9 mouse cellular contexts compared by ENCODE assay signal in genomic region chr1:42698584-42699333, GRCm38 (mm10). TPM values are rescaled to one million over a fixed set of nuclear protein-coding genes. Genes with fewer than 3 reads are reported as not detected.
A peak's percentile ranks its signal among the peaks of the same experiment; 100 is the strongest.
DNase-seq lines count a peak whose midpoint lies in the region; ATAC-seq and TF ChIP-seq lines count a peak whose summit lies in the region.
"Had no signal": no experiment of that assay in that cellular context is flagged by ENCODE, and none has a peak within 500 bp of the region (broad histone marks: within the 10 kb centered on the region; RNA-seq: fewer than 3 reads in every experiment).

No protein-coding gene starts in this region.

- H3K9me3 ChIP-seq in kidney, embryonic 14.5 days (ENCODE audit: control insufficient read depth, low read length): no peaks in the 10 kb centered on the region
- no peaks in the 10 kb centered on the region for H3K9me3 ChIP-seq in embryonic facial prominence, embryonic 13.5 days
- H3K9me3 ChIP-seq in hindbrain, embryonic 16.5 days (ENCODE audit: control insufficient read depth, low read length): no peaks in the 10 kb centered on the region
- H3K9me3 ChIP-seq in midbrain, postnatal 0 days (ENCODE audit: low read length): no peaks in the 10 kb centered on the region

- peak overlapping the region; percentile 47; the same call in 1 of the 2 replicates for H3K27ac ChIP-seq in kidney, embryonic 14.5 days (ENCODE audit: low read depth, low read length)
- H3K27ac ChIP-seq in embryonic facial prominence, embryonic 13.5 days: peak overlapping the region; percentile 93
- peak overlapping the region; percentile 92 for H3K27ac ChIP-seq in hindbrain, embryonic 16.5 days (ENCODE audit: low read depth, low read length)
- H3K27ac ChIP-seq in midbrain, postnatal 0 days (ENCODE audit: low read depth, low read length): peak overlapping the region; percentile 97

- no peak for DNase-seq in kidney, postnatal 14 days
- no peak for DNase-seq in midbrain, postnatal 0 days (ENCODE audit: low spot score)
- no peak for DNase-seq in layer of hippocampus, adult 18-20 months (ENCODE audit: low spot score in 2 of 2)
- no peak for DNase-seq in ovary, adult 18-20 months (ENCODE audit: low spot score)
- no peak for DNase-seq in layer of hippocampus, postnatal 25 days (ENCODE audit: extremely low spot score in 1 of 2, low spot score in 1 of 2)

- H3K9ac ChIP-seq in kidney, embryonic 14.5 days (ENCODE audit: low read depth, low read length): peak overlapping the region; percentile 79
- H3K9ac ChIP-seq in embryonic facial prominence, embryonic 13.5 days: peak overlapping the region; percentile 87
- H3K9ac ChIP-seq in hindbrain, embryonic 16.5 days (ENCODE audit: low read depth, low read length): peak overlapping the region; percentile 74
- peak overlapping the region; percentile 92 for H3K9ac ChIP-seq in midbrain, postnatal 0 days (replicated peaks; ENCODE audit: low read length, poor library complexity, severe bottlenecking)

- peaks cover 80% of the 10 kb centered on the region for H3K27me3 ChIP-seq in kidney, embryonic 14.5 days (ENCODE audit: control insufficient read depth, insufficient read depth, low read length)
- peaks cover 86% of the 10 kb centered on the region for H3K27me3 ChIP-seq in embryonic facial prominence, embryonic 13.5 days
- no peaks in the 10 kb centered on the region for H3K27me3 ChIP-seq in hindbrain, embryonic 16.5 days (replicated peaks; ENCODE audit: control insufficient read depth, insufficient read depth, low read length)
- H3K27me3 ChIP-seq in midbrain, postnatal 0 days (ENCODE audit: insufficient read depth, low read length): no peaks in the 10 kb centered on the region

- no peak for ATAC-seq in kidney, embryonic 14.5 days (ENCODE audit: low FRiP score, low TSS enrichment)
- ATAC-seq in embryonic facial prominence, embryonic 13.5 days (ENCODE audit: insufficient number of reproducible peaks, insufficient read depth, low FRiP score, low TSS enrichment, low read depth): no peak
- no peak for ATAC-seq in hindbrain, embryonic 16.5 days
- ATAC-seq in midbrain, postnatal 0 days (ENCODE audit: low FRiP score): no peak
- ATAC-seq: activated CD4-positive, CD25-positive, alpha-beta regulatory T cell, adult 4 months had no signal

- H3K4me3 ChIP-seq in kidney, embryonic 14.5 days (ENCODE audit: low read length): peak overlapping the region; percentile 59
- H3K4me3 ChIP-seq in embryonic facial prominence, embryonic 13.5 days: peak overlapping the region; percentile 65
- peak overlapping the region; percentile 54 for H3K4me3 ChIP-seq in hindbrain, embryonic 16.5 days (ENCODE audit: low read length)
- H3K4me3 ChIP-seq in midbrain, postnatal 0 days (ENCODE audit: low read depth, low read length): peak overlapping the region; percentile 85

- H3K4me1 ChIP-seq in kidney, embryonic 14.5 days (ENCODE audit: control insufficient read depth, insufficient read depth, low read length): no peaks in the 10 kb centered on the region
- peaks cover 26% of the 10 kb centered on the region for H3K4me1 ChIP-seq in embryonic facial prominence, embryonic 13.5 days
- H3K4me1 ChIP-seq in hindbrain, embryonic 16.5 days (ENCODE audit: control insufficient read depth, insufficient read depth, low read depth, low read length): peaks cover 3% of the 10 kb centered on the region
- no peaks in the 10 kb centered on the region for H3K4me1 ChIP-seq in midbrain, postnatal 0 days (ENCODE audit: insufficient read depth, low read length)

- H3K36me3 ChIP-seq in kidney, embryonic 14.5 days (ENCODE audit: control insufficient read depth, insufficient read depth, low read length): no peaks in the 10 kb centered on the region
- no peaks in the 10 kb centered on the region for H3K36me3 ChIP-seq in embryonic facial prominence, embryonic 13.5 days
- H3K36me3 ChIP-seq in hindbrain, embryonic 16.5 days (ENCODE audit: control insufficient read depth, insufficient read depth, low read length): no peaks in the 10 kb centered on the region
- peaks cover 5% of the 10 kb centered on the region; the same call in 1 of the 2 replicates for H3K36me3 ChIP-seq in midbrain, postnatal 0 days (ENCODE audit: insufficient read depth, low read length)

- under 1% methylated on average over 56 of the region's 57 CpGs for WGBS in kidney, embryonic 14.5 days
- WGBS in embryonic facial prominence, embryonic 13.5 days: under 1% methylated on average over 38 of the region's 57 CpGs
- under 1% methylated on average over 50 of the region's 57 CpGs for WGBS in hindbrain, embryonic 16.5 days
- WGBS in midbrain, postnatal 0 days: under 1% methylated on average over 56 of the region's 57 CpGs

- peak overlapping the region; percentile 61 for H3K4me2 ChIP-seq in kidney, embryonic 14.5 days (replicated peaks; ENCODE audit: low read depth, low read length)
- peak overlapping the region; percentile 73 for H3K4me2 ChIP-seq in embryonic facial prominence, embryonic 13.5 days
- peak overlapping the region; percentile 71 for H3K4me2 ChIP-seq in hindbrain, embryonic 16.5 days (ENCODE audit: low read length)
- peak overlapping the region; percentile 91 for H3K4me2 ChIP-seq in midbrain, postnatal 0 days (ENCODE audit: low read depth, low read length, poor library complexity, severe bottlenecking)

- no peak for TF ChIP-seq CTCF in midbrain, postnatal 0 days (IDR thresholded peaks at IDR 0.05)

RNA-seq across cellular contexts. Expression of gene Pou3f3, which starts 3.2 kb away (rescaled TPM):
- 8.5 and 8.8 TPM in 2 replicates for polyA plus RNA-seq in kidney, embryonic 14.5 days (2014; fragmentation: Nextera tagmentation; extraction: Ambion mirVana)
- polyA plus RNA-seq in embryonic facial prominence, embryonic 13.5 days (2015; fragmentation: Nextera tagmentation; extraction: Ambion mirVana): 11.4 and 13.4 TPM in 2 replicates
- polyA plus RNA-seq in hindbrain, embryonic 16.5 days (2015; fragmentation: Nextera tagmentation; extraction: Ambion mirVana): 8.4 and 9.5 TPM in 2 replicates
- 45.2 and 48.4 TPM in 2 replicates for total RNA-seq in midbrain, postnatal 0 days (2014; rRNA removed)
- polyA plus RNA-seq in midbrain, postnatal 0 days (2015; fragmentation: Nextera tagmentation; extraction: Ambion mirVana): 11.5 and 12.0 TPM in 2 replicates
- 10 to 100 TPM; 67.0 to 70.0 TPM for total RNA-seq in layer of hippocampus, adult 18-20 months (2021)
- 10 to 100 TPM; 61.7 to 72.6 TPM for total RNA-seq in layer of hippocampus, postnatal 25 days (2021)

Comparison
In these comparisons a context has a peak if more than half of its experiments do, and no peak if none do; other contexts are left out.
1. H3K27ac ChIP-seq: peak in every context shown above with its lines; median percentile 97 in midbrain, postnatal 0 days; 93 in embryonic facial prominence, embryonic 13.5 days; 92 in hindbrain, embryonic 16.5 days; 47 in kidney, embryonic 14.5 days.